Mouse (Mus musculus): ENCODE results near the gene Gm2431. TPM values are rescaled to one million over a fixed set of nuclear protein-coding genes. Genes with fewer than 3 reads are reported as not detected.
"Not testable (repeated sequence)": the region's sequence is repeated elsewhere in the genome, so short reads cannot be mapped to it uniquely, and the experiment has no call there.

Gene Gm2431
- total RNA-seq, 2 experiments from 2014 or later = not detected

- intact Hi-C loops (cut with DNase I); DNase-seq: not testable (repeated sequence)
Observed at GRCm38 (mm10) chr7:142212136-142212535, 46.0 kb downstream of the Gm2431 start.

GRCm38 (mm10) chr7:142211559-142211958 is 46.6 kb downstream of the Gm2431 start, which contains the start of gene Gm7579:
Gm7579 (plus strand) TSS chr7:142211859.
- intact Hi-C loops (cut with DNase I) = no loop called here
- DNase-seq = no peak

Other genes starting within 250 kb of the Gm2431 start
- 10 to 100 TPM; 40.2 to 43.7 TPM for gene Mob2, start 197.3 kb downstream of the Gm2431 start, total RNA-seq (2021)
- gene Dusp8, start 162.5 kb downstream of the Gm2431 start, total RNA-seq (2021) = 10 to 100 TPM; 32.5 to 43.4 TPM
- not detected for gene Gm45618, start 137.6 kb downstream of the Gm2431 start, total RNA-seq (2021)
- not detected for gene Gm39115, start 122.3 kb downstream of the Gm2431 start, total RNA-seq (2021)
- not detected for gene Gm45337, start 113.7 kb downstream of the Gm2431 start, total RNA-seq (2021)
- gene Gm29735, start 101.2 kb downstream of the Gm2431 start, total RNA-seq (2021) = not detected
- gene Gm4553, start 92.6 kb downstream of the Gm2431 start, total RNA-seq (2021) = not detected
- not detected for gene Krtap5-2, start 82.3 kb downstream of the Gm2431 start, total RNA-seq (2021)
- gene Gm10153, start 68.0 kb downstream of the Gm2431 start, total RNA-seq (2021) = not detected
- not detected for gene Krtap5-3, start 57.0 kb downstream of the Gm2431 start, total RNA-seq (2021)
- gene Gm7579, start 46.5 kb downstream of the Gm2431 start, total RNA-seq (2021) = not detected
- gene Krtap5-5, start 28.4 kb downstream of the Gm2431 start, total RNA-seq (2021) = not detected
- not detected for gene Gm40460, start 17.3 kb downstream of the Gm2431 start, total RNA-seq (2021)
- gene Gm4559, start 16.0 kb upstream of the Gm2431 start, total RNA-seq (2021) = not detected
- not detected for gene Krtap5-1, start 38.8 kb upstream of the Gm2431 start, total RNA-seq (2021)
- gene Krtap5-4, start 45.2 kb upstream of the Gm2431 start, total RNA-seq (2021) = not detected
- gene Ifitm10, start 115.4 kb upstream of the Gm2431 start, total RNA-seq (2021) = 1 to 10 TPM; 2.8 to 6.8 TPM
- gene Gm49369, start 124.3 kb upstream of the Gm2431 start, total RNA-seq (2021) = 1 to 10 TPM; 3.9 to 9.2 TPM
- gene Ctsd, start 129.7 kb upstream of the Gm2431 start, total RNA-seq (2021) = 100 to 1,000 TPM; 330 to 388 TPM
- gene Syt8, start 176.5 kb upstream of the Gm2431 start, total RNA-seq (2021) = not detected
- gene Tnni2, start 183.5 kb upstream of the Gm2431 start, total RNA-seq (2021) = over 10,000 TPM; 17,613 to 18,280 TPM
- gene Lsp1, start 202.5 kb upstream of the Gm2431 start, total RNA-seq (2021) = 10 to 100 TPM; 37.2 to 75.3 TPM
- over 10,000 TPM; 32,612 to 32,921 TPM for gene Tnnt3, start 240.5 kb upstream of the Gm2431 start, total RNA-seq (2021)

Measured in gastrocnemius, postnatal 36 days (tissue).